Mouse (Mus musculus) c-Kit-positive CD71-positive TER-119-positive erythroid progenitor cells, embryonic 14.5 days (primary cell): ENCODE results near the gene Clca2.
A peak's percentile ranks its signal among the peaks of the same experiment; 100 is the strongest.

ENCODE experiments used
- DNase-seq: peaks from one replicate; pipeline ENCODE4 v3.0.0-alpha.2; 2013; ENCODE audit warnings: low spot score

The Clca2 gene

DNA sequence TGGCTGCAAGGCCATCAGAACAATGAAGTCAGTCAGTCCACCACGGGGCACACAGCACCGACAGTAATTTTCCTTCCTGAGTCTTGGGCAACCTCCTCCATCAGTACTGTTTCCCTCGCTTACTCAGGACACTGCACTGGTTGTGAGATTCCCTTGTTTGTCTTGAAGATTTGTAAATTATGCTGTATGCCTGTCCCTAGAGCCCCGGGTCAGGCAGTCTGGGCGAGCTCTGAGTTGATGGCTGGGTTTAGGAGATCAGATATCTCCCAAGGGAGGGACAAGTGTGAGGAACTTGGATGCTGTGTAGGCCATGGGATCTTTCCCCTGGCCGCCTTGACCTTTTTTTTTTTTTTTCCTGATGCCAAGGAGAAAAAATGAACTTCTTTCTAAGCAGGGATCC, at the start of gene Clca2:
Clca2 (minus strand) TSS at position 153 of the 400 bp plus-strand sequence.
- no peak for DNase-seq

DNA sequence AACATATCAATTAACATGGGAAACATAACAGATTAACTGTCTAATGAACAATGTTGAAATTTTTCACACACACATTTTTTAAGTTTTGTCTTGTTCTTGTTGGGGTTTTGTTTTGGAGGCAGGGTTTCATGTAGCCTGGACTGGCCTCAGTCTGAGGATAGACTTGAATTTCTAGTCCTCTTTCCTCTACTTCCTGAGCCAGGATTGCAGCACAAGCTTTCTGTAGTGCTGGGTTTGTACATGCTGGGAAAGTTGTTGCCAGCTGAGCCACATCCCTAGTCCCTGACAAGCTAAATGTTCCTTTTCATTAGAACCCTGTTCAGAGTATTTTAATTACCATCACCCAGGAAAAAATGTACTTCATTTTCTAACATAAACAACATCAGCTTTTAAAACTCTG, 48.7 kb upstream of the Clca2 start:
- DNase-seq, result no peak

DNA sequence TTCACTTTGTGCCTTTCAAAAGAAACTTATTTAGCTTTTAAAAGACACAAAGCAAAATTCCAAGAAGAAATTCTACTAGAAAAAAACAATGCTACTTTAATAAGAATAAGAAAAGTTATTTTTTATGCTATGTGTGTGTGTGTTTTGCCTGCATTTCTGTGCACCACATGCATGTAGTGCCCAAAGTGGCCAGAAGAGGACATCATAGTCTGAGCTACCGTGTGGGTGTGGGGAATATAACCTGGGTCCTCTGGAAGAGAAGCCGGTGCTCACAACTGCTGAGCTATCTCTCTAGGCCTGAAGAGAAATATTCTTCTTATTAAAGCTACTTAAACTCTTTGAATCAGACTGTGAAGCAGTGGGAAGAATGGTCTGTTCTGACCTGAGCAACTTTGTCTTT, 48.2 kb upstream of the Clca2 start:
- no peak for DNase-seq

DNA sequence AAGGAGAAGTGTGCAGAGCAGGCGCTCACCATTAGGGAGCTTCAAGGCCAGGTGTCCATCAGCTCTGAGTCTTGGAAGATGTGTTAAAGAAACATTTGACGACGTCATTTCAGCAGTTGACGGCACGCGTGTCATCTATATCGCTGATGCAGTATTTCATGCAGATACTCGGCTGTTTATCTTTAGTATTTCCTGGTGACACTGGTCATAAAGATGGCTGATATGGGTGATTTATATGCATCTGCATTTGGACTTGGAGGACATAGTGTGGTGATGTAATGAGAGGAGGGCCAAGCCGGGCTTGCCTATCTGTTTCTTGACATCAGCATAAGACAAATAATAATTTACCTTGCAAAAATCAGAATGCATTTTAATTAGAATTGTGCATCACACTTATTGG, 47.6 kb upstream of the Clca2 start:
- DNase-seq, result no peak

DNA sequence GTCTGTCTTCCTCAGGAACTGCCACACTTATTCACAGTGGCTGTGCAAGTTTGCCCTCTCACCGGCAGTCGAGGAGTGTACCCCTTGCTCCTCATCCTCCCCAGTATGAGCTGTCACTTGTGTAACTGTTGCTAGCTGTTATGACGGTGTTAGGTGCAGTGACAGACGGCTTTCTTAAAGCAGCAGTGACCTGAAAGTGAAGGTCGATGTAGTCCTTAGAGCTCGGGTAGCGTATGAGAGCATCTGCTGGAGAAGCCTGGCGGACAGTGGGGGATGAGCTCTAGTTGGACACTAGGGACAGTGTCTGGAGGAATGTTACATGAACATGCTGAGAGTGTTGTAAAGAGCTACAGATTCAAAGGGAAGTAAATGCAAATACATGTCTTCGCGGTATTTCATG, 44.6 kb upstream of the Clca2 start:
- DNase-seq, result no peak

DNA sequence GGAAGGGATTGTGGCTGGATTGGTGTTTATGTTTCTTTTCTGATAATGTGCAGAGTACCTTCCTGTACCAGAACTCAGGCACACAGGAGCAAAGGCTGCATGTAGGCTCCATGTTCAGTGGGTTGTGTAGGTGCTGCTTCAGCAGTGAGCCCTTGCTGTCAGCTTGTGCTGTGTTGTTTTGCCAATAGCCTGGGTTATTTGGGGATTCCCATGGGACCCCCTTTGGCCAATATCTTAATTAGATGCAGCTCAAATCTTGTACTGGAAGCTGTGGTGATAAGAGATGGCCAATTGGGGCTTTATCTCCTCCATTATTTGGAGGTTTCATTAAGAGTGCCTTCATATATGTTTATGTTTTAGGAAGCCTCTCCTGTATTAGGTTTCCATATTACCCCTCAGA, 43.7 kb upstream of the Clca2 start:
- no peak for DNase-seq

DNA sequence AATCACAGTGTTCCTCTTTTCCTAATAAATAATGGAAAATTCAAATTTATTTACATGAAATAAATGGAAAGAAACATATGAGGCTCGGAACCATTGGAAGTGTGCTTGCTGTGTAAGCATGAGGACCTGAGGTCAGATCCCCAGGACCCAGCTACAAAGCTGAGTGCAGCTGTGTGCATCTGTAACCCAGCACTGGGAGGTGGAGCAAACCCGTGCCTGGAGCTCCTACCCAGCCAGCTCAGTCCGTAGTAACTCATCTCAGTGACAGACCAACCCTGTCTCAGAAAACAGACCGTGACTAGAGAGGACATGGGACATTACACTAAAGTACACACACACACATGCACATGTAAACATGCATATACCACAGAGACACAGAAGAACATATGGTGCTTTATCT, 41.0 kb upstream of the Clca2 start:
- no peak for DNase-seq

DNA sequence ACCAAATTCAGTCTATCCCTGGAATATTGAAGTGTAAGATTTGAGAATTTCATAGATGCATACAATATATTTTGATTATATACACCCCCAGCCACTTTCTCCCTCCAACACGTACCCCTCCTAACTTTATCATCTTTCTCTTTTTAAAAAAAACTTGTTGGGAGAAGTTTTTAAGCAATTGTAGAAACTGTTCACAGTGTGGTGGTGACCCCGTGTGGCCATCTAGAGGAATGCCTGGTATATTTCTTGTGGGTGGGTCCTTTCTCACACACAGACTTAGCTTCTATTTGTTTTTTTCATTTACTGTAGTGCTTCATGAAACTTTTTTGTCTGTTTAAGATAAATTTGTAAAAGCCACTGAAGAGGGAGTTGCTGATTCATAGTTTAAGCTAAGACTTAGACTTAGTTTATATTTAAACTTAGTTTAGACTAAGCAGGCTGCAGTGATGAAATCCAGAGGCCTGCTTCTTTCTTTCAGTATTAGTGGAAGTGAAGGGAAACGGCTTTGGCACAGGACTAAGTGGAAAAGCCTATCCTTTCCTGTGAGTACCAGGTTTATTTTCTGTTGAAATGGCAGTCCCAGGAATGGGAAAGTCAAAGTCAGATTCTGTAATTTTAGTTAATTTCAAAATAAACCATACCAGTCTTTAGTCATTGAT, 32.1 kb upstream of the Clca2 start:
- DNase-seq, result peak; percentile 34

DNA sequence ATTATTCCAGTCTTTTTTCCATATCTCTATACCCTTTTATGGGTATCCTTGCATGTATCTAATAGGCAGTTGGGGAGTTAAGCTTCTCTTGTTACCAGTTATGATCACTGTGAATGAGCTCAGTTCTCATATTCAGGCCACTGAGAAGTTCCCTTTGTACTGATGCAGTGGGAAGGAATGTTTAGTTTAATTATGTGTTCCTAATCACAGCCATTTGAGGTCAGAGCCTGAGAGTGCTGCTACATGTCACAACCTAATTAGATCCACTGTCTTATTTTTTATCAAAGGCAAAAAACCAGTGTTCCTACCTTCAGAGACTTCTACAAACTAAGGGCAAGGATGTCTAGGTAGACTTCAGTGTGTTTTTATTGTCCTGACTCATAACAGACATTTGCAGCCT, 30.1 kb upstream of the Clca2 start:
- DNase-seq, result no peak

DNA sequence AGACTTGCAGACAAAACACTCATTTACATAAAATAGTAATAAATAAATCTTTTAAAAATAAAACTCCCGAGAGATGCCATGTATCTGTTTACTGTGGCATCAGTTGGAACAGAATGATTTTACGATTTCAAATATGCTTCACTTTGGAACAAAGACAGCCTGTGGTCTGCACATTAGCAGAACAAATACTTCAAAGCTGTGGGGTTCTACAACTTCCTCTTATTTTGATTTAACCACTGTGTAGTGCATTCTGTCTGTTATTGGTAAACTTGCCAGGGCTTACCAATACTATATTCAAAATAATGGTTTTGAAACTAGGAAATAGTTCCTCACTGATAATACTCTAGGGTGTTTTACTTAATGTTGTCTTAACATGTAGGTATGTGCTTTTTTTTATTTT, 27.4 kb upstream of the Clca2 start:
- DNase-seq, result no peak

DNA sequence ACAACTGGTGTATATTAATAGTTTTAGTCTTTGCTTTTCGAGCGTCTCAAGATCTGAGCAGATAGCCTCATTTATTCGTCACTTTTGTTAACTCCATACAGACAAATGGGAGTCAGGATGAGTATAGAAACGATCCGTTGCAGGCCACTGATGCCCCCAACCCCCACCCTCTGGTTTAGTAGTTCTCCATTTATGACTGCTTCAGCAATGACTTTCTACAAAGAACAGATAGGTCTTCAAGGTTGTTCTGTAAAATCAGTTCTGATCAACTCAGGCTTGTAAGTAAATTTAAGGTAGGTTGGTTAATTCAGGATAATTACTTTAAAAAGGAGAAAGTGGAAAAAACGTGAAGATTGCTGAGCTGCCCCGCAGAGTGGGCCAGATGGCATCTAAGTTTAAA, 20.2 kb upstream of the Clca2 start:
- no peak for DNase-seq

DNA sequence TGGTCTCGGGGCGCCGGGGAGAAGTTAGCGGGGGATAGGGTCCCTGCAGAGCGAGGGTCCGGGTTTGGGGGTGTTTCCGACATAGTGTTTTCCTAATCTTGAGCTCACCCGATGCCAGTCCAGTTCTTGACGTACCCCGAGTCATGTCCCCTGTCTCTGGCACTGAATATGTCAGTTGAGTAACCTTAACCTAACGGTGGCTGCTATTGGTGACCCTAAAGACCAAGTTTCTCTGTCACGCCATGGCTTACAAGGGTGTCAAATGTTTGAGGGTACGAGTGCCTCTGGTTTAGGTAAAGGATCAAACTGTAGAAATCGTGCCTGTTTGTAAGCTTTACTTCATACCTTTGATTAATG, 19.7 kb upstream of the Clca2 start:
- DNase-seq, result peak; percentile 39

DNA sequence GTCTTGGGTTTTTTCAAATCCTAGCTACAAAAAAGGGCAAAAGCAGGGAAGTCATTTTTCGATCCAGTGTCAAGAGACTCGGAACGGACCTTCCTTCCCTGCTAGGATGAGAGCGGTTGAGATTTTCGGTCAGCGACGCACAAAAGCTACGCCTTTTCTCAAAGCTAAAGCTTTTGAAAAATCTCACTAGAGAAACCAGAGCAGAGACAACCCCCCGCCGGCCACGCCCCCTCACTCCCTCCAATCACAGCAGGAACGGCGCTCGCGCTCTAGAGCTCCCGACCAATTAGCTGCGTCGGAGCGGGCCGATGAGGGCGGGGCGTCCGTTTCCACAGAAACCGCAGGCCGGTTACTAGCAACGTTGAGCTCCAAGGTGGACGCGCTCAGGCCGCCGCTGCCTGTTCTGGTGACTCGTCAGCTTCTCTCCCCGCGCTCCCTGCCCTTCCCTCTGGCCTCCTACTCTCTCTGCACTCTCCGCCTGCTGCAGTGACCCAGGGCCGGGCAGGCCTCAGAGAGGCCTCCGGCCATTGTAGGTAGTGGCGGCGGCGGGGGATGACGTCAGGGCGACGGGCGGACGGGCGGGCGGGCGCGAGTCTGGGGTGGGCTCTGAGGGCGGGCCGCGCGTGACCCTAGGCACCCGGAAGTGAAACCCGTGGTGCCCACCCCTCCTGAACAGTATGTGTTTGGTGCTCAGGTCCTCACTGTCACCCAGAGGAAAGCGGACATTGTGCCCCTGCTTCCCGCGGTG, 19.2 kb upstream of the Clca2 start, which contains the start of gene Odf2l:
Odf2l (plus strand) TSS at position 335 of the 748 bp plus-strand sequence.
- DNase-seq, result peak; percentile 95

DNA sequence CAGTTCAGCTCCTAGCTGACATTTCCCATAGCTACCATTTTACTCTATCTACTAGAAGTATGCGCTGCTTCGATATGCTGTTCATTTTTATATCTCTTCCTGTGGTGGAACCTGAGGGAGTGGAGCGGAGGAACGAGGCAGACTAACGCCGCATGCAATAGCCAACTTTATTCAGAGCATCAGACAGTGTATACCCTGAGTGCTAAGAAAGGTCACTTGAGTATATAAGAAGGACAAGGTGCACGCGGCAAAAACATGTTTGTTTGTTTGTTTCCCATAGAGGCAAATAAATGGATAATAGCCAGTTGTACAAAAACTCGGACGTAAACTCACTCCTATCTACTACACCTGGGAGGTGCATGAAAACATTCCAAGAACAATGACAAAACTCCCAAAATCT, 18.4 kb upstream of the Clca2 start:
- no peak for DNase-seq

DNA sequence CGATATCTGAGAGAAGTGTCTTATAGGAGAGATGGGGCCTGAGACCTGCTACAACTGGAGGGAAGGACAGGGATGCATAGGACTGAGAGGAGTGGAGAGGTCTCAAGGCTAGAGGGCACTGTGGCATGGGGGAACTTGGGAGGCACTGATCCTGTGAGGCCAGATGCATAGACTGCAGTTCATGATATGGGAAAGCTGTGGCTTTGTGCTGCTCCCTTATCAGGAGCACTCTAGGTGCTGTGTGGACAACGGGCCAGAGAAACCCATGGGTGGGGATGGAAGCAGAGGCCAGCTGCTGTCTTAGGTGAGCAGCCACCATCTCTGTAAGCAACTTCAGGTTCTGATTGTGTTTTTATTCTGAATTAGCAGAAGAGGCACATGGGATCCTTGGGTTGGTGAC, 15.9 kb upstream of the Clca2 start:
- DNase-seq, result no peak

DNA sequence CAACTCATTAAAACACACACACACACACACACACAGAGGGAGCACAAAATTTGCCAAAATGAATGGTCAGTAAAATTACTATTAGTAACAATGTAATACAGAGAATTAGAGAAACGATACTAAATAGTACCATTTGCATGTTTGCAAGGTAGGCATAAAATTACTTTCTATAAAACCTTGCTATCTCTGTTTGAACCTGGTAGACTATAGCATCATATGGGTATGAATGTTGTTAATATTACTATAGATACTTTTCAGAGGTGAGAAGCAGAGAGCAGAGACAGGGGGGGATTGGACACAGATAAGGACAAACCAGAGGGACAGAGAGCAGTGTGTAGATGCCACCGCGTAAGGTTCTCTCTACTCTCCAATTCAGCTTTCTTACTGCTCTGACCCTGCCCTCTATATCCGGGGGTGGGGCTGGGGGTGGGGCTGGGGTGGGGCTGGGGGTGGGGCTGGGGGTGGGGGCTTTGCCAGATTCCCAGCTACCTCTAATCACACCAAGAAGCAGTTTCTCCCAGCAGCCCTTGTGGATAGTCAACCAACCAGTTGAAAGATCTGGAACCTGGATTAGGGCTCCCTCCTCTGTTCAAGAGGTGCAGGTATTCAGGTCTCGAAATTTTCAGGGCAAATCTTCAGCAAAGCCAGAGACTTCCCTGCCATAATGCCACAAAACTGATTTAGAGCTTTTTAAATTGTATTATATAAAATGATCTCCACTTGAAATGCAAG, 6.7 kb upstream of the Clca2 start:
- DNase-seq, result no peak

DNA sequence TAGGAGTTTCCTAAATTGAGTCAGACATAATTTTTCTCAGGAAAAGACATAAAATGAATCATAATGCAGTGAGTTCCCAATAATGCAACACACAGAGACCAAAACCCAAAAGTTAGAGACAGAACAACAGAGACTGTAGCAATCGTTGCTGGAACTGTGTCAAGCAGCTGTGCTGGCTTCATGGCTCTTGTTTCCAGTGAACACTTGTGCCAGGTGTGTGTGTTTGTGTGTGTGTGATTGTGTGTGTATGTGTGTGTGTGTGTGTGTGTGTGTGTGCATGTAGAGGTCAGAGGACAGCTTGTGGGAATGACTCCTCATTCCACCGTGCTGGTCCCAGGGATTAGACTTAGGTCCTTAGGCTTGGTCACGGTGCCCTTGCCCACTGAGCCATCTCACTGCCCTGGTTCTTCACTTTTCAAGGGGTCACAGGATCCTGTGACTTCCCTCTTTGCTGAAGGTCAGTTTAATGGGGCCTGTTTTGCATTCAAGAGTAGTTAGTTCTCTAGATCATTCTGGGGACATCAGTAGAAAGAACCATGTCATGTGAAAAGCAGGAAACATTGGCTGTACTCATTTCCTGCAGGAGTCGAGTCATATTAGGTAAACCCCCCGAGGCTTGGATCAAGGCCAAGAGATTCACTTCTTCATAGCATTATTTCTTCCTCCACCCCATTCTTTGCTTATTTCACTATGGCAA, 6.0 kb upstream of the Clca2 start:
- DNase-seq, result no peak

DNA sequence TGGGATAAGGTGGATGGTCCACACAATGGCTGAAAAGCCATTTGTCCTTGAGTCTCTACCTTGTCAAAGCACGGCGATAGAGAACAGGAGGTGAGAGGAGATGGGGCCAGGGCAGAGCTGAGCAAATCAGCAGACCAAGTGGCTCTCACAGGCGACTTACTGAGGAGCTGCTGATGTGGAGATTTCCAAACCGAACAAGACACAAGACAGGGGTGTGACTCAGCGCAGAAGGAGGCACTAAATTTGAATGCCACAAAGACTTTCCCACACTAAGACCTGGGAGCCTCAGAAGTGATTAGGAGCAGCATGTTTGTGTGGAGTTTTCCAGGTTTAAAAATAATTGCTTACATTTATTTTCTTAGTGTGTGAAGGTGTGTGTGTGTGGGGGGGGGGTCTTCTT, 4.5 kb upstream of the Clca2 start:
- no peak for DNase-seq

DNA sequence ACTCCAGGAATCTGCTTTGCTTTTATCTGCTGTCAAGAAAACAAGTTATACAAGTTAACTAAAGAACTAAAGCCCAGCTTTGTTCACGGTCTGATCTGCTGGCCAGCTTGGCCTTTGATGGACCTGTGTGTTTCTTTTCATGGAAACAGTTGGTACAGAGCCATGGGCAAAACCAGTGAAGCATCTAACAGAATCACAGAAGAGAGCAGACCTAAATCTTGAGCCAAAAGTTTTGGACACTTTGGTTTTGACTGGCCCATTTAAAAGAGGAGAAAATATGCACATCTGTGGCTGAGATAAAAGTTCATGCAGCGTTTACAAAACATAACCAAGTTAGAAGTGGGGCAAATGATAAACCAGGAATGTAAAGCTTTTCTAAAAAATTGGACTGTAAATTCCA, 4.1 kb upstream of the Clca2 start:
- DNase-seq, result no peak

DNA sequence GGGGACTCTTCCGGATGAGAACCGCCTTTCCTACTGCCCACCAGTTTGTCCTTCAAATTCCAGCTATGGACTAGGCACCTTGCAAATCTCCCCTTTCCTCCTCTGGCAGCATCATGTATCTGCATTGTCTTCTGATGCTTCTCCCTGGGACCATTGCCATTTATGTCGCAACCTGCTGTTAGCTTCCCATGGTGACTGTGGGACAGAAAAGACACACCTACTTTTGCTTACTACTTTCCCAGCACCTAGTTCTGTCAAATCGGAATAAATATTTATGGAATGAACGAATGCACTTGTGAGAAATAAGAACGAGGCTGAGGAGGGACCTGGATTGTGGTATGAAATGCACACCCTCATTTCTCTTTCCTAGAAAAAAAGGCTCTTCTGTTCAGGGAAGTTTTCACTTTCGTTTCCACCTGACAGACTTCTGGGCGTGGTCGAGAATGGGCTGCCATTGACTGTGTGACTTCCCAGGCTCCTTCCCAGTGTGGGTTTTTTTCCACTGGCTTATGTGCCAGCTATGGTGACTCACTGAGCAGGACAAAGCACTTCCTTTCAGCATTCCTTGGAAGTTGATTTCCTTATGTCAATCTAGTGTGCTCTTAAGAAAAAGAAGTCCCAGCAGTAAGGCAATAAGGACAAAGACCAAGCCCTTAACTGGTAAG, 2.8 kb upstream of the Clca2 start:
- no peak for DNase-seq

DNA sequence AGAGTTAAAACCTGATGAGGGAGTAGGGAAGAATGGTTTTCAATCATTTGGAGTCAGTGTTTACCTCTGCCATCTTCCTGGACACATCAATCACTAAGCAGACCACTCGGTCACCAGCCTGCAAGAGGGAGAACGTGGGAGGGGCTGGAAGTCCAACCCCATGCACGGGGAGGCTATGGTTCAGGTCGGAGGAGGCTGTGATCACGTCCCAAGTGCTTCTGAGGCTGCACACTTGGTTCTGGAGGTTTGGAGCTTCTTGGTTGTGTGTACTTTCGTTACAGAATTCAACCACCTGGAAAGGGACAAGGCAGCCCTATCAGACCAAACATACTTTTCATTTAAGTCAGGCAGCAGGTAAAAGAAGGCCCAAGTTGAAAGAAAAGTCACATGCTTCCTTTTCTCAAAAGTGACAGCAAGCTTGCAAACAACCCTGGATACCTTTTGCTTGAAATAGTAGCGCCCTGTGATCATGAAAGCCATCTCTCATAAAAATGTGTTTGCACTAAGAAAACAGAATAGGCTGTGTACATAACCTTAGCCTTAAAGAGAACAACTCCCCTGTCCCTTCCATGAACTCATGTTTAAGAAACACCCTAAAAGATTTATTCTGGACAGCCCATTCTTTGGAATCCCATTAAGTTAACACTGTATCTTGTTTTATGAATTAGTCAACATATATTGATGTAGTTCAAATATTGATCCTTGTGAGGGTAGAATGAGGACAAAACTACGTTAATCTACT, 11.2 kb downstream of the Clca2 start:
- DNase-seq, result no peak
